Mouse (Mus musculus) midbrain, postnatal 0 days (tissue): ENCODE measurements at regions not wholly inside any gene's neighbourhood (a gene's known extent, or its start where the extent isn't known, plus 50 kb on each side); places are given as distances from the start of the nearest gene placed in this dataset.
A peak's percentile ranks its signal among the peaks of the same experiment; 100 is the strongest.

Experiments used
- ATAC-seq: fragments of 200-750 bp; cut with Nextera tagmentation; 2 replicates; pipeline ENCODE4 v1.8.0; 2017; ENCODE audit warnings: moderate number of reproducible peaks, mild to moderate bottlenecking, moderate TSS enrichment, moderate library complexity; ENCODE audit not compliant: low FRiP score
- DNase-seq: peaks from one replicate; pipeline ENCODE4 v3.0.0-alpha.2; 2015; ENCODE audit warnings: low spot score
- H3K27ac ChIP-seq: fragments of 300-500 bp; sonication (generic); 2 replicates; pipeline ENCODE4 v1.5.1; 2014; ENCODE audit warnings: low read depth, mild to moderate bottlenecking, low read length, mixed read lengths
- H3K27me3 ChIP-seq: fragments of 300-500 bp; sonication (generic); 2 replicates; pipeline ENCODE4 v1.6.1; 2014; ENCODE audit warnings: low read length, control low read depth, mixed read lengths; ENCODE audit not compliant: insufficient read depth
- H3K36me3 ChIP-seq: fragments of 300-500 bp; sonication (generic); 2 replicates; pipeline ENCODE4 v1.6.1; 2014; ENCODE audit warnings: low read length, control low read depth, mixed read lengths; ENCODE audit not compliant: insufficient read depth
- H3K4me1 ChIP-seq: fragments of 300-500 bp; sonication (generic); 2 replicates; pipeline ENCODE4 v1.6.1; 2014; ENCODE audit warnings: mild to moderate bottlenecking, control low read depth, antibody characterized with exemption, low read length, mixed read lengths; ENCODE audit not compliant: insufficient read depth
- H3K4me2 ChIP-seq: fragments of 300-500 bp; sonication (generic); 2 replicates; pipeline ENCODE4 v1.6.1; 2014; ENCODE audit warnings: low read depth, mild to moderate bottlenecking, low read length, mixed read lengths; ENCODE audit not compliant: poor library complexity, severe bottlenecking
- H3K4me3 ChIP-seq: fragments of 300-500 bp; sonication (generic); 2 replicates; pipeline ENCODE4 v1.5.1; 2014; ENCODE audit warnings: low read depth, mild to moderate bottlenecking, low read length, moderate library complexity
- H3K9ac ChIP-seq: fragments of 300-500 bp; sonication (generic); replicated peaks from 2 replicates; pipeline ENCODE4 v1.6.1; 2014; ENCODE audit warnings: mild to moderate bottlenecking, low read length, moderate library complexity, mixed read lengths; ENCODE audit not compliant: poor library complexity, severe bottlenecking
- H3K9me3 ChIP-seq: fragments of 300-500 bp; sonication (generic); 2 replicates; pipeline ENCODE4 v1.6.1; 2016; ENCODE audit warnings: low read length, control low read depth
- CTCF ChIP-seq: IDR thresholded peaks from 2 replicates; pipeline ENCODE4 v1.5.1; 2016; ENCODE audit warnings: antibody characterized with exemption, mild to moderate bottlenecking
- WGBS: fragments of 180-500 bp; shearing (Covaris S2); extraction: QIAGEN DNeasy Blood & Tissue Kit; methylation state at CpG from one replicate; pipeline ENCODE4 v1.1.7; 2014; 5-methylcytosine and 5-hydroxymethylcytosine counted together

DNA sequence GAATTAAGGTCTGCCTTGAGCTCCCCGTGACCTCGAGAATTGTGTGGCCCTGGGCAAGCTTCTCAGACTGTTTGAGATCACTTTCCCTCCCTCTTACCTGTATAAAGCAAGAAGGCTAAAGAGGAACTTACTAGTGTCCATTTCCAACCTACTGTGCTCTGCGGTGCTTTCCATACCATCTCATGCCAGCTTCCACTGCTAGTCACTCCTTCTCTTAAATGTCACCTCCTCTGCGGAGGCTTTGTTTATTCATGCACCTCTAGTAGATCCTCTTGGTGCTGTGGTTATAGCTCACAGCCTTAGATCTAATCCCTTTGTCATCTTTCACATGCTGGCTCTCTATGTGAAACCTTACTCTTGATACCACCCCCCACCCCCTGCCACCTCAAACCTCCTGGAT is 2310.3 kb upstream of the Lrrc6 start:
- Histone ChIP-seq H3K27ac (no peak overlapping the region), H3K9me3 (no peaks in the 10 kb centered on the region), H3K4me1 (no peaks in the 10 kb centered on the region), H3K4me2 (no peak overlapping the region), H3K36me3 (no peaks in the 10 kb centered on the region), H3K4me3 (no peak overlapping the region), H3K27me3 (no peaks in the 10 kb centered on the region), H3K9ac (no peak overlapping the region)
- ATAC-seq = no peak
- WGBS = 86% methylated on average over 4 of the region's 4 CpGs
- no peak for TF ChIP-seq CTCF
- DNase-seq = no peak

DNA sequence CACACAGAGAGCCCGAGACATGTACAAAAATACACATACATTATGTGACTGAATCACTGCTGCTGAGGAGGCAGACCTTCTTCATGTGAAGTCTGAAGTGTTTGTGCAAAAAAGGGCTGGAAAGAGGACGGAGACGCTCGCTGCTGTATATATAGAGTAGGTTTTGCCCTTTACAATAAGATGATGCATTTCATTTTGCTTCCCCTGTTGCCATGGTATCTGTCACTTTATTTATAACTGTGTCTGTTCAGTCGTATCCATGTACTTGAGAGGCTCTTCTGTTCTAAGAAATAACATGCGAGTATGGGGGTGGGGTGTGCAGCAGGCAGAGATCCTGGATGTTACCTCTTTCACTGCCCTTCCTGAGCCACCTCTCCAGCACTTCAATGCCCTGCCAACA is 2309.9 kb upstream of the Lrrc6 start:
- no peak overlapping the region for H3K4me2 ChIP-seq
- H3K9ac ChIP-seq = no peak overlapping the region
- H3K9me3 ChIP-seq = no peaks in the 10 kb centered on the region
- ATAC-seq = peak; percentile 74
- H3K27ac ChIP-seq = no peak overlapping the region
- H3K4me3 ChIP-seq = no peak overlapping the region
- H3K4me1 ChIP-seq = no peaks in the 10 kb centered on the region
- no peak for TF ChIP-seq CTCF
- DNase-seq = peak; percentile 1
- H3K27me3 ChIP-seq = no peaks in the 10 kb centered on the region
- WGBS = 60% methylated on average over 6 of the region's 6 CpGs
- H3K36me3 ChIP-seq = no peaks in the 10 kb centered on the region

DNA sequence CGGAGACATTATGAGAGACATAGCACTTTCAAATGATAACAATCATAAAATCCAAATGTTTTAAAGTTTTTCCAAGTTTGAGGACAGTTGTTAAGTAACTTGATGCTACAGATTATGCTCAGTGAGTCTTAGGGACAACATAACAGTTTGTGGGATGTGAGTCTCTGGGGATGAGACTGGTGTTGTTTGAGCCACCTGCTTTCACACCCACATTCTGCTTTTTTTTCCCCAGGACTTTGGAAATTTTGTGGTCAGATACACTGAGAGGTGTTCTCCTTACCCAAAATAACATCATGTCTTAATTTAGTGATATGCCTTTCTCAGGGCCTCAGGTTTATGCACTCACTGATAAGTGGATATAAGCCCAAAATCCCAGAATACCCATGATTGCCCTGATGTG is 2307.5 kb upstream of the Lrrc6 start:
- Histone ChIP-seq H3K27me3 (no peaks in the 10 kb centered on the region), H3K4me3 (no peak overlapping the region), H3K27ac (no peak overlapping the region), H3K36me3 (no peaks in the 10 kb centered on the region), H3K9ac (no peak overlapping the region), H3K9me3 (no peaks in the 10 kb centered on the region), H3K4me1 (no peaks in the 10 kb centered on the region), H3K4me2 (no peak overlapping the region)
- no peak for TF ChIP-seq CTCF
- ATAC-seq (no peak), DNase-seq (no peak)
- 95% methylated on average over 1 of the region's 1 CpGs for WGBS

DNA sequence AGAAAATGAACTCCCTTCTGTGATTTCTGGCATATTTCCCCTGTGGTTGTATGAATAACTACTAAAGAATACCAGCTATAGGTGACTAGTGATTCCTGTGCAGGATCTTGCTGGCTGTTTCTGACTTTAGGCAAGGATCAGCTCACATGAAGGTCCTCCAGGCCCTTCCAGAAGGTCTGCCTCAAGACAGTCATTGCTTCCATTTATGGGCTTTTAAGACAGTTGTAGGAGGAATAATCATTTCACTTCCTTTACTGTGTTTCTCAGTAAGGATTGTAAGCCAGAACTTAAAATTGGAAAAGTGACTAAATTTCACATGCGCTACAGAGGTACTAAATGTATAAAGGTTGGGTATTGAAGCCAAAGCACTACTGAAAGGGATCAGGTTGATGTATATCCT is 2303.5 kb upstream of the Lrrc6 start:
- H3K9ac ChIP-seq = no peak overlapping the region
- H3K27ac ChIP-seq = no peak overlapping the region
- no peak for TF ChIP-seq CTCF
- DNase-seq = no peak
- no peak overlapping the region for H3K4me3 ChIP-seq
- WGBS = 98% methylated on average over 1 of the region's 1 CpGs
- ATAC-seq = no peak
- H3K9me3 ChIP-seq = no peaks in the 10 kb centered on the region
- H3K27me3 ChIP-seq = no peaks in the 10 kb centered on the region
- H3K4me2 ChIP-seq = no peak overlapping the region
- H3K36me3 ChIP-seq = no peaks in the 10 kb centered on the region
- H3K4me1 ChIP-seq = no peaks in the 10 kb centered on the region

DNA sequence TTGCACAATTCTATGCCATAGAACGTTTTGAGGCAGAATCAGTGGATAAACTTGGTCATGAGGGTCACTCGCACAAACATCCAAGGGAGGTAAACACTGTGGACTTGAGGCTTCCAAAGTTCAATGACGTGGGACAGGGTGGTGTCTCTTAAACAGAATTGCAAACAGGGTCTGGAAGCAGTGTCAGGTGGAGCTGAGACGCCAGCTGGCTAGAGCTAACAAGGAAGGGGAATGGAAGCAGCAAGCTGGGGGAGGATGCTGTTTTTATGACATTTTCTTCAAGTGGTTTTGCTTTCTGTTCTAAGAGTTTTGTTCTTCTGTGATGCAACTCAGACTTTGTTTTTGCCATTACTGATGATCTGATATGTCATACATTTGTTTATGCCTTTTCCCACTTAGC is 2301.1 kb upstream of the Lrrc6 start:
- whole genome bisulfite sequencing = 79% methylated on average over 4 of the region's 4 CpGs
- DNase-seq (no peak), ATAC-seq (no peak)
- Histone ChIP-seq H3K27ac (no peak overlapping the region), H3K9me3 (no peaks in the 10 kb centered on the region), H3K9ac (no peak overlapping the region), H3K27me3 (no peaks in the 10 kb centered on the region), H3K4me3 (no peak overlapping the region), H3K4me2 (no peak overlapping the region), H3K4me1 (no peaks in the 10 kb centered on the region), H3K36me3 (no peaks in the 10 kb centered on the region)
- no peak for TF ChIP-seq CTCF

DNA sequence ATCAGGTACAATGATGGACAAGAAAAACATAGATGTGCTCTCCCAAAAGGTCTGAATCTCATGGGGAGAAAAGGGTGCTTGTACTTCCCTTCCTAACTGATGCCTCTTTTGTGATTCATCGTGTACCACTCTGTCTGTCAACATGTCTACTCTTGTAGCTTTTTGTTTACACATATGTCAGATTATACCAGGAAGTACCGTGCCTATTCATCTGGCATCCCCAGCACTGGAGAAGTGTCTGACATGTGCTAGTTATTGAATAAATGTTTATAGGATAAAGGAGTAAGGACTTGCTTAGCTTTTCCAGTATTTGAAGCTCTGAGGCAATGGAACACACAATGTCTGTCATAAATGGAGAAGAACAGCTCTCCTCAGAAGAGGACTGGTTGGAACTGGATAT is 2296.7 kb upstream of the Lrrc6 start:
- Histone ChIP-seq H3K4me2 (no peak overlapping the region), H3K4me1 (no peaks in the 10 kb centered on the region), H3K9me3 (no peaks in the 10 kb centered on the region), H3K9ac (no peak overlapping the region), H3K27me3 (no peaks in the 10 kb centered on the region), H3K27ac (no peak overlapping the region), H3K4me3 (no peak overlapping the region), H3K36me3 (no peaks in the 10 kb centered on the region)
- TF ChIP-seq CTCF = no peak
- WGBS = 87% methylated on average over 2 of the region's 2 CpGs
- ATAC-seq = no peak
- no peak for DNase-seq
